Mouse (Mus musculus) lung, embryonic 15.5 days (tissue): ENCODE data around the gene Zfp770. TPM values are rescaled to one million over a fixed set of nuclear protein-coding genes. Genes with fewer than 3 reads are reported as not detected.

Source experiments
- microRNA-seq: library from miRNA; unstranded; fragments of <30 nt; microRNA quantifications from one replicate; pipeline ENCODE4, GENCODE M21; 2016
- polyA plus RNA-seq: library from polyadenylated mRNA; unstranded; fragments of >200 nt; fragmentation: Nextera tagmentation; extraction: Ambion mirVana; gene quantifications from 2 replicates; pipeline ENCODE4 v1.2.1, GENCODE M21; 2015

Gene Zfp770
- polyA plus RNA-seq, 1 experiment from 2014 or later, result 3.9 TPM

Small RNAs within 50 kb of the gene (microRNA-seq; reads per million reads assigned to microRNA genes)
- not detected for gene Mir7002

Other genes starting within 250 kb of the Zfp770 start
- 0.05 and 0.21 TPM in 2 replicates for gene Gjd2, start 187.8 kb downstream of the Zfp770 start, polyA plus RNA-seq
- 405 and 508 TPM in 2 replicates for gene Actc1, start 147.9 kb downstream of the Zfp770 start, polyA plus RNA-seq
- gene Aqr, start 14.4 kb downstream of the Zfp770 start, polyA plus RNA-seq, result 43.1 and 44.8 TPM in 2 replicates